Mouse (Mus musculus): Measurements from ENCODE around the gene Slc25a21.

DNA sequence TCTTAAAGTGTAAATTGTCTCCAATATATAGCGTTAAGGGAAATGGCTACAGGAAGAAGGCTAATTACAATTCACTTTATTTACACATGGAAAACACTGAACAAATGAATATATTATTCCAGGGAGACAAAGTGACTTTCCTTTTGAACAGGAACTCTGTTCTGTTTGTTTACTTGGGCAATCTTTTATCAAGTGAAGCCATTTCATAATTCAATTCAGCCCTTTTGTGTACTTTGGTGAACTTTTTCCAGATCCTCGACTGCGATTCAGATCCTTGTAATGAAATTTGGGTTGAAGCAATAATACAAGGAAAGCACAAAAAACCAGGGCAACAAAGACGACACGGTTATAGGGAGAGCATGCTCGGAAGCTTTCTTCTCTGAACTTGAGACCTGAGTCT lies 423.3 kb downstream of the Slc25a21 start:
- TF ChIP-seq POLR2A (IDR thresholded peaks at IDR 0.05; ENCODE audit: borderline replicate concordance, control insufficient read depth, low read depth, low read length) (no peak), CTCF (IDR thresholded peaks at IDR 0.05; ENCODE audit: control insufficient read depth, insufficient read depth, low read length) (no peak)

Measured in bone marrow, adult 2 months (tissue).